25 mouse cellular contexts compared by ENCODE assay signal in the genomic region with DNA sequence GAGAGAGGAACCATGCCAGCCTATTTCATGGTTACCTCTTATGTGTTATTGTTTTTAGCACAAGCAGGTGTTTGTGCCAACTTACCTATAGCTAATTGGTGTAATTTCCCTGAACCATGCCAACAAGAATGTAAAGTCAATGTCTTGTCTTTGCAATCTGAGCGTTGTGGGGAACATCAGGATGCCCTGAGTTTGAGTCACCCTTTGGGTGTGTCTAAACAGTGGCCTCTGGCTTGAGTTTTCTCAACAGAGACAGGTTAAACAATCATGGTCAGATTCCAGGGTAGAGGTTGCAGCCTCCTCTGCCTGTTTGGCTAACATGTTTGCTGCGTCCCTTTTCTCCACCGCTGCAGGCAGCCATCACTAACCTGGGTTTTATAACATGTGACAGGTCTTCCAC.
A peak's percentile ranks its signal among the peaks of the same experiment; 100 is the strongest.
DNase-seq lines count a peak whose midpoint lies in the region; ATAC-seq and TF ChIP-seq lines count a peak whose summit lies in the region.
"Had no signal": no experiment of that assay in that cellular context is flagged by ENCODE, and none has a peak within 500 bp of the region (broad histone marks: within the 10 kb centered on the region; RNA-seq: fewer than 3 reads in every experiment).

No protein-coding gene starts in this region.

- no peak for ATAC-seq in forebrain, embryonic 16.5 days
- ATAC-seq: activated CD4-positive, CD25-positive, alpha-beta regulatory T cell, adult 4 months; CD4-positive, CD25-positive, alpha-beta regulatory T cell, adult 4 months; forebrain, embryonic 15.5 days had no signal

- no peak overlapping the region for H3K4me2 ChIP-seq in forebrain, embryonic 16.5 days (ENCODE audit: low read length)
- H3K4me2 ChIP-seq: embryonic facial prominence, embryonic 12.5 days; embryonic facial prominence, embryonic 15.5 days; forebrain, embryonic 12.5 days; forebrain, embryonic 15.5 days; hindbrain, embryonic 12.5 days; hindbrain, embryonic 15.5 days had no signal

- peak overlapping the region; percentile 27; the same call in 1 of the 2 replicates for H3K27ac ChIP-seq in embryonic fibroblast, embryonic 13.5 days (ENCODE audit: insufficient read depth, low read length)
- no peak overlapping the region for H3K27ac ChIP-seq in forebrain, embryonic 16.5 days (ENCODE audit: low read length)
- H3K27ac ChIP-seq: embryonic facial prominence, embryonic 12.5 days; embryonic facial prominence, embryonic 15.5 days; forebrain, embryonic 12.5 days; forebrain, embryonic 15.5 days; heart, adult 2 months; heart, embryonic 10.5 days; hindbrain, embryonic 12.5 days; hindbrain, embryonic 15.5 days had no signal

- no peak overlapping the region for H3K4me3 ChIP-seq in embryonic fibroblast, embryonic 13.5 days (ENCODE audit: insufficient read depth, low read length)
- H3K4me3 ChIP-seq in forebrain, embryonic 16.5 days (replicated peaks; ENCODE audit: low read length) = no peak overlapping the region
- H3K4me3 ChIP-seq: embryonic facial prominence, embryonic 12.5 days; embryonic facial prominence, embryonic 15.5 days; erythroblast, embryonic 14.5 days; forebrain, embryonic 12.5 days; forebrain, embryonic 15.5 days; heart, adult 2 months; heart, embryonic 10.5 days; hindbrain, embryonic 12.5 days; hindbrain, embryonic 15.5 days had no signal

- DNase-seq in 3134 (ENCODE audit: extremely low read depth, insufficient read length, low spot score) (peak; percentile 28), 3T3-L1 (ENCODE audit: low read depth, low spot score) (peak; percentile 74)
- DNase-seq in left cerebral cortex, adult 8-10 months (ENCODE audit: low spot score in 2 of 2) = no peak
- no peak for DNase-seq in adrenal gland, postnatal 25 days
- DNase-seq: adrenal gland, adult 8-10 months; adrenal gland, postnatal 36 days; B cell, adult 2 months; cerebellum, adult 18-20 months; cerebellum, adult 9-10 months; cerebellum, postnatal 14 days; gastrocnemius, postnatal 10 days; heart, adult 2 months; kidney, adult 11 months had no signal

- 89% methylated on average over 3 of the region's 3 CpGs for WGBS in forebrain, embryonic 16.5 days

- no peaks in the 10 kb centered on the region for H3K27me3 ChIP-seq in forebrain, embryonic 16.5 days (replicated peaks; ENCODE audit: control insufficient read depth, insufficient read depth, low read length)
- H3K27me3 ChIP-seq: embryonic facial prominence, embryonic 12.5 days; embryonic facial prominence, embryonic 15.5 days; forebrain, embryonic 12.5 days; forebrain, embryonic 15.5 days; hindbrain, embryonic 12.5 days; hindbrain, embryonic 15.5 days had no signal

- TF ChIP-seq CTCF in embryonic fibroblast, embryonic 13.5 days (IDR thresholded peaks at IDR 0.05; ENCODE audit: borderline replicate concordance, insufficient read depth, low read length) = no peak

- H3K9ac ChIP-seq in forebrain, embryonic 16.5 days (replicated peaks; ENCODE audit: low read depth, low read length) = no peak overlapping the region
- H3K9ac ChIP-seq: embryonic facial prominence, embryonic 12.5 days; embryonic facial prominence, embryonic 15.5 days; forebrain, embryonic 12.5 days; forebrain, embryonic 15.5 days; hindbrain, embryonic 12.5 days; hindbrain, embryonic 15.5 days had no signal

- H3K9me3 ChIP-seq in forebrain, embryonic 16.5 days (ENCODE audit: control insufficient read depth, low read length) = no peaks in the 10 kb centered on the region
- H3K9me3 ChIP-seq: embryonic facial prominence, embryonic 12.5 days; embryonic facial prominence, embryonic 15.5 days; forebrain, embryonic 12.5 days; forebrain, embryonic 15.5 days; heart, embryonic 10.5 days; hindbrain, embryonic 12.5 days; hindbrain, embryonic 15.5 days had no signal

- no peak for TF ChIP-seq POLR2A in embryonic fibroblast, embryonic 13.5 days (IDR thresholded peaks at IDR 0.05; ENCODE audit: low read depth, low read length)

- peaks cover 13% of the 10 kb centered on the region for H3K4me1 ChIP-seq in embryonic fibroblast, embryonic 13.5 days (ENCODE audit: control insufficient read depth, insufficient read depth, low read length)
- H3K4me1 ChIP-seq in forebrain, embryonic 16.5 days (replicated peaks; ENCODE audit: control insufficient read depth, insufficient read depth, low read length) = peaks cover 2% of the 10 kb centered on the region; the same call in 1 of the 2 replicates
- H3K4me1 ChIP-seq: embryonic facial prominence, embryonic 12.5 days; embryonic facial prominence, embryonic 15.5 days; heart, embryonic 10.5 days had no signal

- no peaks in the 10 kb centered on the region for H3K36me3 ChIP-seq in forebrain, embryonic 16.5 days (ENCODE audit: control insufficient read depth, insufficient read depth)
- H3K36me3 ChIP-seq: embryonic facial prominence, embryonic 12.5 days; embryonic facial prominence, embryonic 15.5 days; forebrain, embryonic 12.5 days; forebrain, embryonic 15.5 days; heart, embryonic 10.5 days; hindbrain, embryonic 12.5 days; hindbrain, embryonic 15.5 days had no signal

Comparison
In these comparisons a context has a peak if more than half of its experiments do, and no peak if none do; other contexts are left out.
1. DNase-seq: peak in 3134 (single experiment) and 3T3-L1 (single experiment); none in left cerebral cortex, adult 8-10 months (0 of 2) and adrenal gland, postnatal 25 days (single experiment).